Mouse (Mus musculus): ENCODE data around the gene Cd63. TPM values are rescaled to one million over a fixed set of nuclear protein-coding genes. Genes with fewer than 3 reads are reported as not detected.

The Cd63 gene
- 127 and 141 TPM in 2 replicates for polyA plus RNA-seq (2015; fragmentation: Nextera tagmentation; extraction: Ambion mirVana)

GRCm38 (mm10) chr10:128900698-128901097 is at the start of gene Cd63:
Cd63 (plus strand) TSS chr10:128900989.
- H3K4me1 ChIP-seq (replicated peaks) = peaks cover 9% of the 10 kb centered on the region
- no peak for ATAC-seq

DNA sequence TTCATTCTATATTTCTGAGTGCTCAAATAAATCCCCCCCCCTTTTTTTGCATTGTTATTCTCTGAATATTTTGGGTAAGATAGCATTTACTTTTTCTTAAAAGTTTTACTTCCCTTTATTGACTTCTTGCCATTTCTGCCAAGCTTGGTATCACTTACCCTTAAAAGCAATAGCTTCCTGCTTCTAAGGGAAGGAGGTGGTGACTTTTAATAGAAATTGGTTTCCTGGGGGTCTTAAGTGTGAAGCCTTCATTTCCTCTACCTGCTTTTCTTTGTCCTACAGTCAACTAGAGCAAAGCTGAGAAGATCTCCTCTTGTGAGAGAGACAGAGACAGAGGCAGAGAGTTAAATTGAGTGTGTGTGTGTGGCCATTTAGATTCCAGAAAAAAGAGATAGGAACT is 39.6 kb upstream of the Cd63 start:
- Histone ChIP-seq H3K4me2 (replicated peaks) (no peak overlapping the region), H3K27me3 (no peaks in the 10 kb centered on the region), H3K9me3 (no peaks in the 10 kb centered on the region), H3K36me3 (peaks cover 42% of the 10 kb centered on the region), H3K4me3 (replicated peaks) (no peak overlapping the region), H3K4me1 (replicated peaks) (no peaks in the 10 kb centered on the region), H3K27ac (no peak overlapping the region), H3K9ac (replicated peaks) (no peak overlapping the region)
- no peak for ATAC-seq

More at GRCm38 (mm10) chr10:128900698-128901097, at the start of gene Cd63:
- no peak within 1 kb of the TSS for H3K4me3 ChIP-seq (replicated peaks)
- H3K9me3 ChIP-seq = no peaks in the 10 kb centered on the region
- no peaks in the 10 kb centered on the region for H3K36me3 ChIP-seq
- no peak within 1 kb of the TSS for H3K27ac ChIP-seq
- H3K4me2 ChIP-seq (replicated peaks) = no peak within 1 kb of the TSS
- H3K9ac ChIP-seq (replicated peaks) = no peak within 1 kb of the TSS
- H3K27me3 ChIP-seq = peaks cover 16% of the 10 kb centered on the region
- 87% methylated on average over 3 of the region's 3 CpGs for WGBS

GRCm38 (mm10) chr10:128866042-128866441 is 34.7 kb upstream of the Cd63 start:
- peaks cover 34% of the 10 kb centered on the region for H3K36me3 ChIP-seq
- ATAC-seq = no peak
- no peak overlapping the region for H3K4me2 ChIP-seq (replicated peaks)
- no peaks in the 10 kb centered on the region for H3K9me3 ChIP-seq
- H3K27ac ChIP-seq = no peak overlapping the region
- no peak overlapping the region for H3K4me3 ChIP-seq (replicated peaks)
- no peaks in the 10 kb centered on the region for H3K4me1 ChIP-seq (replicated peaks)
- no peak overlapping the region for H3K9ac ChIP-seq (replicated peaks)
- 88% methylated on average over 3 of the region's 3 CpGs for WGBS
- no peaks in the 10 kb centered on the region for H3K27me3 ChIP-seq

DNA sequence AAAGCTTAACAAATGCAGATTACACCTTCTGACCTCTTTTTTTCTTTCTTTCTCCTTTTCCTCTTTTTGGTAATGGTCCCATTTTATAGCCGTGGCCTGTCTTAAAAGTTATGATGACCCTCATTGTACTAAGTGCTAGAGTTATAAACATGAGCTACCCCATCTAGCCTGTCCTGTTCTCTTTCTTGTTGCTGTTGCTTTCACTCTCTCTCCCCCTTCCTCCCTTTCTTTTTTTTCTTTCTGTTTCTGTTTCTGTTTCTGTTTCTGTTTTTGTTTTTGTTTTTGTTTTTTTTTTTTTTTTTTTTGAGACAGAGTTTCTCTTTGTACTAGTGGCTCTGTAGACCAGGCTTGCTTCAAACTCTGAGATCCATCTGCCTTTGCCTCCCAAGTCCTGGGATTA is 34.3 kb upstream of the Cd63 start:
- peaks cover 36% of the 10 kb centered on the region for H3K36me3 ChIP-seq
- H3K9ac ChIP-seq (replicated peaks) = no peak overlapping the region
- no peaks in the 10 kb centered on the region for H3K27me3 ChIP-seq
- H3K4me2 ChIP-seq (replicated peaks) = no peak overlapping the region
- no peaks in the 10 kb centered on the region for H3K9me3 ChIP-seq
- no peak overlapping the region for H3K4me3 ChIP-seq (replicated peaks)
- no peak overlapping the region for H3K27ac ChIP-seq
- no peaks in the 10 kb centered on the region for H3K4me1 ChIP-seq (replicated peaks)
- ATAC-seq = no peak
- 87% methylated on average over 1 of the region's 1 CpGs for WGBS

DNA sequence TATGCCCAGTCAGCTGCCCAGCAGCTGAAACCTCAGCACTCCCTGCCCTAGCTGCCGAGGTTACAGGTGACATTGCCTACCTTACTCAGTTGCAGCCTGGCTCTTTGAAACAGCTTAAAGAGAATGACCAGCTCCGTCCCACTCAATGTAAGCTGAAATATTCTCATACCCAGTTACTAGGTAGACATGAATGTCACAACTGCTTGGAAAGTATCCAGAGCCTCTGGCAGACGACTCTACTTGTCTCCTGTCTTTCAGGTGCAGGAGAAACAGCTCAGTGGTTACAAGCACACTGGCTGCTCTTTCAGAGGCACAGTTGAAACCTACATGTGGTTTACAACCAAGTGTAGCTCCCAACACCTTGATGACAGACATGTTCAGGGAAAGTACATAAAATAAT is 30.4 kb upstream of the Cd63 start:
- no peak for ATAC-seq
- peaks cover 53% of the 10 kb centered on the region for H3K36me3 ChIP-seq

GRCm38 (mm10) chr10:128878291-128878690 is 22.5 kb upstream of the Cd63 start:
- Histone ChIP-seq H3K4me1 (replicated peaks) (no peaks in the 10 kb centered on the region), H3K9me3 (no peaks in the 10 kb centered on the region), H3K9ac (replicated peaks) (no peak overlapping the region), H3K27ac (no peak overlapping the region), H3K4me3 (replicated peaks) (no peak overlapping the region), H3K27me3 (no peaks in the 10 kb centered on the region), H3K4me2 (replicated peaks) (no peak overlapping the region), H3K36me3 (peaks cover 49% of the 10 kb centered on the region)
- no peak for ATAC-seq

More for the DNA sequence above, 30.4 kb upstream of the Cd63 start:
- H3K4me1 ChIP-seq (replicated peaks) = no peaks in the 10 kb centered on the region
- WGBS = 94% methylated on average over 3 of the region's 3 CpGs
- no peaks in the 10 kb centered on the region for H3K27me3 ChIP-seq
- no peak overlapping the region for H3K4me2 ChIP-seq (replicated peaks)
- H3K27ac ChIP-seq = no peak overlapping the region
- H3K9me3 ChIP-seq = no peaks in the 10 kb centered on the region
- no peak overlapping the region for H3K9ac ChIP-seq (replicated peaks)
- H3K4me3 ChIP-seq (replicated peaks) = no peak overlapping the region

DNA sequence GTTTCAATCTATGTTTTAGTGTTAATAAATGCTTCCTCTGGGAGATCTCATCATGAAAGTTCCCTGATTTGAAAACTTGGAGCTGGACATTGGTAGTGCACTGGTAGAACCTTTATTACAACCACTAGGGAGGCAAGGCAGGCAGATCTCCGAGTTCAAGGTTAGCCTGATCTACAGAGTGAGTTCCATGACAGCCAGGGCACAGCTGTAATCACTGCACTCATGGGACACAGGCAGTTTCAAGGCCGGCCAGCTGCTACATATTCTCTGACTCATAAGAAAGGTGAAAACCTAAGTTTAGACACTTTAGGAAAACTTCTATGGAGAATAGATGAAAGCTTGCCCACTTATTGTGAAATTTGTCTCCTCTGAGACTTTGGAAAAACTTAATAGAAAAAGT is 22.0 kb upstream of the Cd63 start:
- ATAC-seq = no peak
- no peak overlapping the region for H3K4me2 ChIP-seq (replicated peaks)
- no peak overlapping the region for H3K9ac ChIP-seq (replicated peaks)
- 87% methylated on average over 2 of the region's 2 CpGs for WGBS
- no peaks in the 10 kb centered on the region for H3K9me3 ChIP-seq
- no peak overlapping the region for H3K4me3 ChIP-seq (replicated peaks)
- peaks cover 48% of the 10 kb centered on the region for H3K36me3 ChIP-seq
- no peaks in the 10 kb centered on the region for H3K27me3 ChIP-seq
- no peak overlapping the region for H3K27ac ChIP-seq
- H3K4me1 ChIP-seq (replicated peaks) = no peaks in the 10 kb centered on the region

- Histone ChIP-seq H3K4me3 (replicated peaks) (no peak overlapping the region), H3K9me3 (no peaks in the 10 kb centered on the region), H3K4me2 (replicated peaks) (no peak overlapping the region), H3K4me1 (replicated peaks) (peaks cover 6% of the 10 kb centered on the region; the same call in 1 of the 2 replicates), H3K9ac (replicated peaks) (no peak overlapping the region), H3K36me3 (peaks cover 62% of the 10 kb centered on the region), H3K27me3 (no peaks in the 10 kb centered on the region), H3K27ac (no peak overlapping the region)
- ATAC-seq = no peak
- WGBS = 75% methylated on average over 5 of the region's 5 CpGs
Measured at GRCm38 (mm10) chr10:128882067-128882466, 18.7 kb upstream of the Cd63 start.

DNA sequence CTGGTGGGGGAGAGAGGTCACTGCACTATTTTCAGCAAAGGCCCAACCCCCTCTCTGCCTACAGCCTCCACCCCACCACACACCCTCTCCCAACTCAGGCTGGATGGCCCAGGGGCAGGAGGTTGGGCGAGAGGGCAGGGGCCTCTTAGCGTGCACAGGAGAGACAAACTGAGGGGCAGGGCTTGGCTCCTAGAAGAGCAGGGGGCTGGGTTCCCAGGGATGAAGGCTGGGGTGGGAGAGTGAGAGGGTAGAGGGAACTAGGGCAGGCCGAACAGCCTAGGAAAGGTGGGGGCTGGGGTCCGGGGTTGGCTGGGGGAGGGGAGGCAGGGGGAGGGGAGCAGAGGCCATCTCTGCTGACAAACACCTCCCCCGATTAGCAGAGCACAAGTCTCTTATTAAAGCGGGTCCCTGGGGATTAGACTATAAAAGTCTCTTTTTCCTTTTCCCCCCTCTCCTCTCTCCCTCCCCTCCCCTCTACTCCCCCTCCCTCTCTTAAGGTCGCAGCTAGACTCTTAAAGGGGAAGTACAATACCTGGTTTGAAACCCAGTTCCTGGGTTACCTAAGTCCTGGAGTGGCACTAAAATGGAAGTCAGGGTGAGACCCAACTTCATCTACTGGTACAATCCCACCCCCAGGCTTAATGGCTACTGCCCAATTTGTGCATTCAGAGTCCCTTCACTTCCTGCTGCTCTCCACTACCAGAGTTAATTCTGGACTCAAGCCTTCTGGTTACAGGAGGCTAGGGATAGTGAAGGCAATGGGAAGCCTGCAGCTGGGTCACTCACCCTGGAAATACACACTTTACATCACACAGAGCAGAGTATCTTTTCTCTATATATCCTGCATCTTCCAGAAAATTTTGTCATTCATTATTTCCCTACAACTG is 11.6 kb upstream of the Cd63 start:
- H3K9me3 ChIP-seq = no peaks in the 10 kb centered on the region
- peak overlapping the region; percentile 96 for H3K27ac ChIP-seq
- 0 out of 2 replicates have a peak, but pooled peaks cover 2% of the 10 kb centered on the region for H3K27me3 ChIP-seq
- peak; percentile 65 for ATAC-seq
- peaks cover 39% of the 10 kb centered on the region for H3K36me3 ChIP-seq
- under 1% methylated on average over 7 of the region's 7 CpGs for WGBS
- H3K4me2 ChIP-seq (replicated peaks) = peak overlapping the region; percentile 91
- peaks cover 50% of the 10 kb centered on the region for H3K4me1 ChIP-seq (replicated peaks)
- H3K9ac ChIP-seq (replicated peaks) = peak overlapping the region; percentile 88
- H3K4me3 ChIP-seq (replicated peaks) = peak overlapping the region; percentile 78

DNA sequence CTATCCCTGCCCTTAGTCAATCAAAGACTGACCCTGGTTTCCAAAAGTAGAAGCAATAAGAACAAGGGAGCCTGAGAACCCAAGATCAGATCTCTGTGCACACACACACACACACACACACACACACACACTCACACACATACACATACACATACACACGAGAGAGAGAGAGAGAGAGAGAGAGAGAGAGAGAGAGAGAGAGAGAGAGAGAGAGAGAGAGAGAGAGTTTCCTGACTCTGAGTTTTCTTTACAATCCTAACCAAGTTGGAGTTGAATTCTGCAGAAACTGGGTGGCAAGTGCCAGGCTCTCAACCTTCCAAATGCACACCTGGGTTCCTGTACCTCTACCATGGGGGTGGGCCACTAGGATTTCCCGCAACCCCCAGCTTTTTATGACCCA is 10.9 kb upstream of the Cd63 start:
- Histone ChIP-seq H3K27me3 (0 out of 2 replicates have a peak, but pooled peaks cover 2% of the 10 kb centered on the region), H3K27ac (peak overlapping the region; percentile 96), H3K4me2 (replicated peaks) (peak overlapping the region; percentile 91), H3K4me3 (replicated peaks) (peak overlapping the region; percentile 78), H3K36me3 (peaks cover 32% of the 10 kb centered on the region), H3K4me1 (replicated peaks) (peaks cover 50% of the 10 kb centered on the region), H3K9ac (replicated peaks) (peak overlapping the region; percentile 88), H3K9me3 (no peaks in the 10 kb centered on the region)
- ATAC-seq = no peak
- 4% methylated on average over 2 of the region's 2 CpGs for WGBS

DNA sequence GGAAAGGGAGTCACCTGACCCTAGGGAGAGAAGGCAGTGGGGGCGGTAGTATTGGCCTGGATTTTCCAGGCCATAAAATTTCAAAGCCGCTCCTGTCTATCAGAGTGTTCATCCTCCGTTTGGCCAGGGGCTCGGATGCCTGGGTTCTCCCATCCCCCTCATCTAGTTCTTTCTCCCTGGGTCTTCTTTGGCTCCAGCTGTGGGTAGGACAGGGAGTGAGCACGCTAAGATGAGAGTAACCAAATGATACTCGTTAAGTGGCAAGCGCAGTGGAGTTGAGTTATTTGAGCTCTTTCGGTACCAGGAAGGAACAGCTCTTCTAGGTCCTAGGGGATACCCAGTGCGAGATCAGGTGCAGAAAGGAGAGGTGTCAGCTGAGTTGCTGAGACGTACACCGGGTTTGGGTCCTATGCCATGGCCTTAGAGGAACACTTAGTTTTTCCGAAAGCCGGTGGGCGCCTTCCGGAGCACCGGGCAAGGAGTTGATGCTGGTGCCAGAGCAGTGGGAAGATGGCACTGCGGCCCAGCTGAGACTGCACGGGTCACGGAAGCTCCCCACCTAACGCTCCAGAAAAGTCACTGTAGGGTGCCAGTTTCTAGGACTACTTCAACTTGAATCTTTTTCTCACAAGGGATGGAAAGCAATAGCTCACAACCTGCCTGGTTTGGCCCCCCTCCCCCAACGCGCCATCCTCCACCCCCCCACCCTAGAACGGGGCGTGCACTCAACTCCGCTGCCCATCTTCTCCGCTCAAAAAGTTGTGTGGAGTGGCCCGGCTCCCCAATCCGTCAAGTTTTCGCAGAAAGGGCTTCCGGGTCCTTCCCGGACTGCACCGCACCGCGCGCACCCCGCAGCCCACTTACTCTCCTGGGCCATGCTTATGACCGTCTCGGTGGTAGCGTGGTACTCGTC is 10.2 kb upstream of the Cd63 start:
- ATAC-seq = peak; percentile 0; the same call in 1 of the 2 replicates
- WGBS = under 1% methylated on average over 40 of the region's 40 CpGs
- no peaks in the 10 kb centered on the region for H3K9me3 ChIP-seq
- peaks cover 50% of the 10 kb centered on the region for H3K4me1 ChIP-seq (replicated peaks)
- peak overlapping the region; percentile 96 for H3K27ac ChIP-seq
- peak overlapping the region; percentile 91 for H3K4me2 ChIP-seq (replicated peaks)
- peak overlapping the region; percentile 78 for H3K4me3 ChIP-seq (replicated peaks)
- peaks cover 24% of the 10 kb centered on the region for H3K36me3 ChIP-seq
- H3K27me3 ChIP-seq = peaks cover 3% of the 10 kb centered on the region
- peak overlapping the region; percentile 88 for H3K9ac ChIP-seq (replicated peaks)
